Mouse (Mus musculus) thymus, adult 18-20 months (tissue): Measurements from ENCODE around the gene Anks1b.
"Not testable (repeated sequence)": the region's sequence is repeated elsewhere in the genome, so short reads cannot be mapped to it uniquely, and the experiment has no call there.

ENCODE experiments used
- DNase-seq, 2 experiments: peaks; one replicate each; pipeline ENCODE4 v3.0.0; 2022; ENCODE audit warnings: mixed read lengths in 2 of 2

Anks1b gene

DNA sequence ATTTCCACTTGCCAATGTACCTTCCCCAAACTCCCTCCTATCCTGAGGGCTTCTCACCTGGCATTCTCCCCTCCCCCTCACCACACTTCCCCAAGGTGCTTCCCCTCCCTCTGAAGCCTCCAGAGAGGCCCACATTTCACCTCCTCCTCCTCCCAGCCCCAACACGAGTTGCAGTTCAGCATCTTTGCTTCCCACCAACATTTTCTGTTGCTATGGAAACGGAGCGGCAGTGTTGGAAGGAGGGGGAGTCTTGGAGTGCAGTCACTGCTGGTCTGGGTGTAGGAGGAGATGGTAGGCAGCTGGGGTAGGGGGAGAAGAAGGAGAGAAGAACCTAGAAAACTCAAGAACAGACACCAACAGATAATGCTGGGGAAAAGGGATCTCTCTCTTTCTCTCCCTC, 722.8 kb downstream of the Anks1b start:
- no peak for DNase-seq

DNA sequence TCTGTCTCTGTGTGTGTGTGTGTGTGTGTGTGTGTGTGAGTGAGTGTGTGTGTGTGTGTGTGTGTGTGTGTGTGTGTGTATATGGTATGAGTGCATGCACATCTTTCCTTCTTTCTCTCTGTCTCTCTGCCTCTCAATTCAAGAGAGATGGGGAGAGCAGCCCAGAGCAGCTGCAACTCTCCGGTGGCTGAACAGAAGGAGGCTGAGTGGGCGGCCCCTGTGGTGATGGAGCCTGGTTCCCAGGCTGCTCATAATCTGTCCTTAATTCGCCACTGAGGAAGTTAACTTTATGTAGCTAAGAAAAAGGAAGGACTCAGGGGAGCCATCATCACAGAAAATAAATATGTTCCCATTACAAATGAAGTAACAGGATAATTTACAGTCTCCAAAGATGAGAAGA, 723.3 kb downstream of the Anks1b start:
- no peak for DNase-seq

DNA sequence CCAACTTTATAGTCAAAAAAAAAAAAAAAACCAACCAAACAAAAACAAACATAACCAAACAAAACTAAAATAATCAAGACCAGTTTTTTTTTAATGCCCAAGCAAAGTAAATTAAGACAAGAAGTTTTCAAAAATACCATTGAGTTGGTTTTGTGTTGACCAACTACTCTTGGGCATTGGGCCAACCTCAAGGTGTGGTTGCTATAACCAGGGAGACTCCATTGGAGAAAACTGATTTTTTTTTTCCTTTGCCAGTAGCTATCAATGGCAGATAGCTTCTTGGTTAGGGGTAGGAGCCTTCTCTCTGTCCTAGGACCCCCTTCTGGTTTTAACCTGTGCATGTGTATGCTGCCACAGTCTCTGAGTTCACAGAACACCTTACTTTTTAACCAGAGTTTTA, 725.8 kb downstream of the Anks1b start:
- DNase-seq = no peak

DNA sequence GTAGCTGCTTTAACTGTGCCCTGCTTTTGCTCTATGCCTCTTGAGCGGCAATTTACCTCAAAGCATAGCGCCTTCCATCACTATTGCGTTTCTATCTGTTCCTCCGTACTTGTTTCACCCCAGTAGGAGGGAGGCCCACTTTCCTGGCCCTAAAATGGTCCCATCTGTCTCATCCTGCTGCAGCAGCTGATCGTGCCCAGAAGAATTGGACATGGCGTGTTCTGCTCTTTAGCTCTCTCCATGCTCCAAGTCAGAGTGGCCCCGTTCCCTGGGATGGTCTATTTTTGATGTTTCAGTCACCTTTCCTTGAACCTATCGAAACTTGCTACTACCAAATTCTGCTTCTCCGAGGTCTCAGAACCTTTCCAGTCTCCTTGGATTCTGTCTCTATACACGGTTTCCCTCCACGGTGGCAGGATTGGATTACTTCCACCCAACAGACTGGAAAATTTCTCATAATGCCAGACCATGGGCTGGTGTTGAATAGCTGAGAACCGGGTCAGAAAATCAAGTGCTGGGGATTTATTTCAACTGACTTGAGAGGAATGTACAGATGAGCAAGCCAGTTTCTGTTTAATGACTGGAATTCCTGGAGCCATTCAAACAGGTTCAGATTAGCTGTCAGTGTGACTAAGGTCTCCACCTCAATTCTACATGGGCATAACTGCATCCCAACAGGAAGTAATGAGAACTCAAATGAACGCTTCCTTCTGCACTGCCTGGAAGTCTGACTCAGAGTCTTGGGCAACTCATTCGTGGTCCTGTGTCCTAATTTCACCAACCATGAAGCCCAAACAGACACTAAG, 726.6 kb downstream of the Anks1b start:
- no peak for DNase-seq

DNA sequence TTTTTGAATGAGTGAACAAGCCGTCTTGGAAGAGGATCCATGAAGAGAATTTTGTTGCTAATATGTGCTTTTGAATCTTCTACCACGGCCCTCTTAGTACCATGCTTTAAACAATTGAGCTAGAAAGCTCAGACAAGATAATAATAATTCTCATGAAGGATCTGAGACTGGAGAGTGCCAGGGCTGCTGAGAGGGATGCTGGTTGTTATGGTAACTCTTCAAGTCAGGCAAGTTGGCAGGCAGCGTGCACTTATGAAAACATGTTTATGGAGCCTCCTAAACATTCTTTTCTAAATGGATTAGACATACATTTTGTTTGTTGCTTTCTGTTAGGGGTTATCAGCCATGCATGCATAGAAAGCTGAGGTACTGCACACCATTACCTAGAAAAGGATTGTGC, 734.3 kb downstream of the Anks1b start:
- DNase-seq = no peak

DNA sequence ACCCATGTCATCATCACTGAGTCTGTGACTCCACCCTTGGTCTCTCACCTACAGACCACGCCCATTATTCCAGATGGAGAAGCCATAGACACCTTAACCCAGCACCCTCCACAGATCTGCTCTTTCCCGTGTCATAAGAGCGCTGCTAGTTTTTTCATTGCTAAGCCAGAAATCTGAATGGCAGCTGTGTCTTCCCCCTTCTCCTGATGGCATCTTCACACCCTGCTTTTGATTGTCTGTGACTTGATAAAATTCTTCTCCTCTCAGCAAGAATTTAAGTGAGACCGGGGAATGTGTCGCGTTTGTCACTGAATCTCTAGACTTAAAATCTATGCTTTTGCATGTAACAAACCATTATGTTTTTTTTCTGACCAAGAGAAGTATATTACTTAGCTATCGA, 736.1 kb downstream of the Anks1b start:
- DNase-seq = no peak

DNA sequence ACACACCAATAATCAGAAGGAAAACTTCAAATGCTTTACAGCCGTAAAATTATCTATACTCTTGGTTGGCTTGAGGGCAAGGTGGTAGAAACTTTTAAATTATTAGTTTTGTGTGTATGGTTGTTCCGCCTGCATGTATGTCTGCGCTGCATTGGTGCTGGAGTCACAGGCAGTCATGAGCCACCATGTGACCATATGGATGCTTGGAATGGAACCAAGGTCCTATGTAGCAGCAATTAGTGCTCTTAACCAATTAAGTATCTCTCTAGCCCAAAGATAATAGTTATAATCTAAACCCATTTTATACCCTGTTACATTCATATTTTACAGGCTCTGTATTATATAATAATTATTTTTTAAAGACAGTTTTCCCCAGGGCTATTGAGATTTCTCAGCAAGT, 739.7 kb downstream of the Anks1b start:
- no peak for DNase-seq

DNA sequence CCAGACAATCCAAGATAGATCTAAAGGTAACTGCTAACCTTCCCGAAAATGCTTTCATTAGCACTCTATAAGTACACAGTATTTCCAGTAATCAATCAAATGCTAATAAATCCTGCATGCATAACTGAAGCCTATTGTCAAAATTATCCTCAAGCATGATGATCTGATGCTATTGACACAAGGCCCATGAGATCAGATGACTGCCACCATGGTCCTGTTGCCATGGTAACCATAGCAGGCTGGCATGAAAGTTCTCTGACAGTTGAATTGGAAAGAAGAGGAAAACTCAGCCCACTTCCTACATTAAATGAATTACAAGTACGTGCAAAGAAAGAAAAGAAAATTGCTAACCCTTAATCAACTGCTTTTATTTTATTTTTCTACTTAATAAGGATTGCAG, 741.9 kb downstream of the Anks1b start:
- no peak for DNase-seq

DNA sequence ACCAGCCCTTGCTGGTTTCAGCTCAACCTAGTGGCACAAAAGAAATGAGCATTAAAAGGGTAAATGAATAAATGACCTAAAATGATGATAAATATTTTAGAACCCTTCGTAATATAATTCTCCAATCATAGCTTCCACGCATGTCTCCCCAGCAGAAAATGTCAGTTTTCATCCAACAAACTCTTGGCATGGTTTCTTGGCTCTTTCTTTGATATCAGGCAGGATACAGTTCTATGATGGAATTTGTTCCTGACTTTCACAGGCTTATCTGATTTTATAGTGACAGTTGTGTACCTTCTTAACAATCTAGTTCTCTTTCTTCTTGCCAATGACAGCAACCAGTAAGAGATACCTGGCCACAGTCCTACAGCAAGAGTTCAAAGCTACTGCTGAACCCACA, 743.3 kb downstream of the Anks1b start:
- DNase-seq = no peak

DNA sequence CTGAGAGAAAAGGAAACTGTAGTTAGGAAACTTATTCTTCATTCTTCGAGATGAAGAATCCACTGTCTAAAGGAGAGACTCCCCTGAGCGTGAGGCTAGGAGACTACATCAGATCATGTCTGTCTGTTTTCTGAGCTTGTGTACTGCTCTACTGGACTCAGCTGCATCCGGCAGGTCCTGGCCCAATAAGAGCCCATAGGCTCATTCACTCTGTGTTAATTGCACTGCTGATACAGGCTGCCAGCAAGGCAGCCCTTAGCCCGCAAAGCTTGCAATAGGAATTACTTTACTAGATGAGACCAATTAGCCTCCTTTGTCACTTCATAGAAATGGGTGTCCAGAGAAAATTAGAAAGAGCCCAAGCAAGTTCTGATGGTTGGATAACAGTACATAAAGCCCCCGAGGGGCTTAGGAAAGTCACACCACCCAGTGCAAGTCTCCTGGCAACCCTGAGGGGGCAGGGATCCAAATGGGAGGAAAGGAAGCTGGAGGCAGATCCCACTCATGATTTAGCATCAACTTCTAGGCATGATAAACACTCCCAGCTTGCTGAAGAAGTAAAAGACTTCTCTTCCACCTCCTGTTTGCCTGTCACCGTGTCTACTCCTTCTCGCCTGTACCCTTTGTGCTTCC, 744.5 kb downstream of the Anks1b start:
- DNase-seq = no peak

DNA sequence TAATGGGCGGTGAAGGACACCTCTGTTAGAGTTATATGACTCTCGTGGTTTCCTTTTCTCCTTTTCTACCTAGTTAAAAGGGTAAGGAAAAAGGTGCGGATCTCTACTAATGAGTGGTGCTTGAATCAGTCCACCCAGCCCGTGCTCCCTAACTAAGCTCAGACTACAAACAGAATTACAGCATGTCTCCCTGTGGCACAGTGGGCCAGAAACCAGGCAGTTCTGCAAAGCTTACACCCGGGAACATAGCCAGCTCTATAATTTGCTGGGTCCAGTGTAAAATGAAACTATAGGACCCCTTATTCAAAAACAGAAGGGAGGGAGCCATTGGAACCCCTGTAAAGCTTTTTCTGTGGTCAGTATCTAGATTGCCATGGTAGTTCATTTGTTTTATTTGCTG, 754.2 kb downstream of the Anks1b start:
- no peak for DNase-seq

DNA sequence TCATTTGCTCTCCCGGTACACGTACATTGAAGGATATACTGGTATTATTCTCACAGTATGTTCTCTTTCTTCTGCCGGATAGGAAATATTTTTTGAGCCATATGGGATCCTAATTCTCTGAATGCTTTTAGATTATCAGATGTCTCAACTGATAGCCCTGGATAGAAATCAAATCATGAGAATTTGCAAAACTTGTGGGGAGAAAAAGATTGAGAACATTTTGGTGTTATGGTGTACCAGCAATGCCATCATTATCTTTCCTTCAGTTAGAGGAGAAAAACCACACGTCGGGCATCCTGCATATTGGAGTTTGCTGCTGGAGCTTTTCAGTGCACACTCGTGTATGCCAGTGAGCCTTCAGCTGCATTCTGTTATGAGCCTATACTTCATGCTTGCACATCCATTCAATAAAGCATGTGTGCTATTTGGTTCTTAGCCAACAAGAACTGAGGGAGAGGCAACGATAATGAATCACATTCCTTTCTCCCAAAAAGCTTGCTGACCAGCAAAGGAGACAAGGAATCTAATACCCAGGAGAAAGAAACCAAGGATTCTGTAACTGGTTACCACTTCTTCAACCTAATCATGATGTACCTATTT, 756.9 kb downstream of the Anks1b start:
- no peak for DNase-seq

DNA sequence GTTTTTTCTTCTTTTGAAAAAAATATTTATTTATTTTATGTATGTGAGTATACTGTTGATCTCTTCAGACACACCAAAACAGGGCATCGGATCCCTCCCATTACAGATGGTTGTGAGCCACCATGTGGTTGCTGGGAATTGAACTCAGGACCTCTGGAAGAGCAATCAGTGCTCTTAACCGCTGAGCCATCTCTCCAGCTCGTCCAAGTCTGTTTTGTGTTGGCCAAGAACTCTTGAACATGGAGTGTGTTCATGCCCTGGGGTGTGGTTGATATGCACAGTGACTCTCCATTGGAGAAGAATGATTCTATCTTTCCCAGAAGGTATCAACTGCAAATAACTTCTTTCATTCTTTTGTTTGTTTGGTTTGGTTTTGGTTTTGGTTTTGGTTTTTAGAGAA, 757.5 kb downstream of the Anks1b start:
- DNase-seq = not testable (repeated sequence)

DNA sequence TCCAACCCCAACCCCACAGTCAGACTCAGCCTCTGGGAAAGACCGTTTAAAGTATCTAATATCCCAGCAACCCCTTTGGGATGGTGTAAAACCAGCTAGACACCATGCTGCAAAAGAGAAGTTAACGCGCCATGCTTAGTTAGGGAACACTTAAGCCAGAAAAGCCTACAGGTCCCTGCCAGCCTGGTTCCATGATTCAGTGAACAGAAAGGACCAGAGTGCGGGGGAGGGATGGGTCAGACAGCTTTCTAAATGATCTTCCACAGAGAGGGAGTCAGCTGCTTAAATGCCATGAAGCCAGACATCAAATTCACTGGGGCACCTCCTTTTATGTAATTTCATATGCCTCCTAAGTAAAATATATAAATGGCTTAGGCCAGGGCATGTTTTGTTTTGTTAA, 764.0 kb downstream of the Anks1b start:
- DNase-seq = no peak

DNA sequence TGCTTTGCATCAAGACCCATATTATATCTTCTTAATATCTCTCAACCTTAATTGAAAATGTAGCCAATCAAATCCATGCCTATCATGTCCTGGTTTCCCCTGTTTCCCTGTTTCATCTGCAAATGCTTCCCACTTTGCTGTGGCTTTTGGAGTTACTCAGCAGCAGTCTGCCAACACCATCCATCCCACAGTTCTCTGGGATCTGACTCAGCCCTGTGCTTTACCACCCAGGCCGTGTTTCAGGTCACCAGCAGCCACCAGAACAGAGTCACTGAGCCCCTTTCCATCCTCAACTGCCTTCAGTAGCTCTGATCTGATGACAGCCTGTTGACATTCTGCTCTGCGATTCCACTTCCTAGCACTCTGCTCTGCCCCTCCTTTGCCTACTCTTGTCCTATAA, 776.4 kb downstream of the Anks1b start:
- DNase-seq = no peak

DNA sequence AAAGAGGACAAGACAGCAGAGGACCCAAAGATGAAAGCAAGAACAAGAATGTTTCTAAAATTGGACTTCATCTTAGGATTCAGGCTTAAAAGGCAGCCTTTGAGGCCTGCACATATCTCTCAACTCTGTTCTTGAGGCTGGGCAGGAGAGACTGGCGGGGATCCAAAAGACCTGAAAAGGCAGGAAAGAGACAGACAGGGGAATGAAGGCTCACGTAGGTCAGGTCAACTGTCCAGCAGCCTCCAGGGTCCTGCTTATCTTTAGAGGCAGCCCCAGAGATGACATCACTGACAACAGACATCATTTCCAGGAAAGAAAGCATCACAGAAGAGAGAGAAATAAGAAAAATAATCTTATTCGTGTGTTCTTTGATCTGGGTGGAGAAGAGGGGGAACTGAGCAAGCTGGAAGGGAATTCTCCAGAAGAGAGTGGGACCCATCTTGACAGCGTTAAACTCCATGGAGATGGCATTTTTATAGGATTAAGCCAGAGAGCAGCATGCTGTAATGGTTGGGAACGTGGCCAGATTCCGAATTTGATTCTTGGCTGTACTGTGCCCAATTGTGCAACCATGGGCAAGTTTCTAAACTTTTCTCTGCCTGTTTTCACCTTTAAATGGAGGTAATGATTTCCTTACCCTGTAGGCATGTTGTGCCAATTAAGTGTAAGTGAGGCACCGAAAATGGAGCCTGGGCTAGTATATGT, 784.3 kb downstream of the Anks1b start:
- DNase-seq = no peak

DNA sequence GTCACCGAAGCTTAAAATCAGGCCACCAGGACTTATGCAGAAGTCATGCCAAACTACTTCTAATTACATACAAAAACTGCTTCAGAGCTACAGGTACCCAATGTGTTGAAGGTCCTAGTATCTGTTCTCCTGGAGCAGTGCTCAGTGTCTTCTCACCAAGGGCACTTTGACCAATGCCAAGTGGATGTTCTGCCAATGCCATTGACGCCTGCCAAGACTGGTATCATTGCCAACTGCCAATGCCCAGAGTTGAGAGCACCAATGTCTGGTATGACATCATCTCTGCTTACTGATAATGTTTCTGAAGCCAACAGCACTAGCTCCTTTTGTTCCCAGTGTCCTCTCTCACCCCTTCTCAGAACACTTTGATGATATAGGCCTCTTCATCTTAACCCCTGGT, 793.4 kb downstream of the Anks1b start:
- DNase-seq = no peak

DNA sequence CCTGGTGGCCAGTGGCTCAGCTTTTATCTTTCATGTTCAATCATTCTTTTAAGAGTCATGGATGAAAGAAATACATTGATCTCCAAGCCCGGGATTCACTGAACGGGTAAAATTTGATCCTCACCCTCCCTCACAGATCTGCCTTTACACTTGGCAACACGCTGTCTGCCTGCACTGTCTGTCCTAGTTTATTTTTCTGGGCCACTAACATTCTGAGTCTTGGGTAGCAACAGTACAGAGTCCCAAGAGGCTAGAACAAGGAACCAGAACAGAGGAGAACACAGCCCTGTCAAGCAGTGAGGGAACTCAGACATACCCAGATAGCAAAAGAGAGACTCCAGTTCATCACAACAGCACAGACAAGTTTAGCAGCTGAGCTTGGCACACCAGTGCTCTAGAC, 797.0 kb downstream of the Anks1b start:
- DNase-seq = no peak

DNA sequence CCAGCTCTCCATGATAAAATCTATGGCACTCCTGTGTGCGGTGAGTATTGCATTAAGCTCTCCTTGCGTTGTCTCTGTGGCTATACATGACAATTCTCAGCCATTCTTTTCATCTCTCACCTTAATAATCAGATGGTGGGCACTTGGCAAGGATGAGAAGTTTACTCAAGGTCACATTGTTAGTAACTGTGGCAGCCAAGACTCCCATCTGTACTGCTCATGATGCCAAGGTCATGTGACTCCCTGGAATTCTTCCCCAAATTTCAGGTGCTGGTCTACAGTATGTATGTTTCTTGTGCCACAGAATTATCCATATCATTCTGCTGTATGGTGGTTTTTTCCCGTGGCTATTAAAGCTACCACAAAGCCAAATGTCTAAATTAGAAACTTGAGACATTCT, 798.8 kb downstream of the Anks1b start:
- no peak for DNase-seq

DNA sequence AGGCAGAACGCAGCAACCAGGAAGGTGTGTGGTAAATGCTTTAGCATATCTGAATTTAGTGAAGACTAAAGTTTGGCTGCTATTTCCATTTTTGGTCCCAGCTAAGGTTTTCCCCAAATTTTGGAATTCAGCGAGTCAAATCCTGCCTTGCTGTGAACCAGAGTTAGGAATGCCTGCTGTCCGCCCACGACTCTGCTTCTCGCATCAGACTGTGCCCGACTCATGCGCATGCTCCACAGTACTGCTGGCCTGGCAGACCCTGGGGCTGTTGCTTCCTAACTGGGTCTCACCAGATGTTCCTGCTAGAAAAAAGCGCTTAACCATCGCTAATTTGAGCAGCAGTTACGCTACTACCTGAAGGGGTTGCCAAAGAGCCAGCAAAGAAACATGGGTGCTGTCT, 801.1 kb downstream of the Anks1b start:
- DNase-seq = no peak

DNA sequence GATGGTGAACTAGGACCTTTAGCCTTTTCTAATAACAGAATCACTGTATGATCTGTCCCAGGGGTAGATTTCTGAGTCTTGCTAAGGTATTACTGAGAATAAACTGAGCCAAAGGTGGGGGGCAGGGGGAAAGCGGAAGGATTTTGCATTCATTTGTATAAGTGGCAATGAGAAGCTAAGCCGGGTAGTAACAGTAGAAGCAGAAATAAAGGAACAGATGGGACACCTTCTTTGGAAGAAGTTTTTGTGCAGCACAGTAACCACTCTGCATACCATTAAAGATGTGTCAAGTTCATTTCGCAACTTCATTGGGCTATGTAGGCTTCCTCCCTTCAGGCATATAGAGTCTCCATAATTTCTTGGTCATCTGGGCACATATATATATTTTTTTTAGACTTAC, 804.1 kb downstream of the Anks1b start:
- no peak for DNase-seq

DNA sequence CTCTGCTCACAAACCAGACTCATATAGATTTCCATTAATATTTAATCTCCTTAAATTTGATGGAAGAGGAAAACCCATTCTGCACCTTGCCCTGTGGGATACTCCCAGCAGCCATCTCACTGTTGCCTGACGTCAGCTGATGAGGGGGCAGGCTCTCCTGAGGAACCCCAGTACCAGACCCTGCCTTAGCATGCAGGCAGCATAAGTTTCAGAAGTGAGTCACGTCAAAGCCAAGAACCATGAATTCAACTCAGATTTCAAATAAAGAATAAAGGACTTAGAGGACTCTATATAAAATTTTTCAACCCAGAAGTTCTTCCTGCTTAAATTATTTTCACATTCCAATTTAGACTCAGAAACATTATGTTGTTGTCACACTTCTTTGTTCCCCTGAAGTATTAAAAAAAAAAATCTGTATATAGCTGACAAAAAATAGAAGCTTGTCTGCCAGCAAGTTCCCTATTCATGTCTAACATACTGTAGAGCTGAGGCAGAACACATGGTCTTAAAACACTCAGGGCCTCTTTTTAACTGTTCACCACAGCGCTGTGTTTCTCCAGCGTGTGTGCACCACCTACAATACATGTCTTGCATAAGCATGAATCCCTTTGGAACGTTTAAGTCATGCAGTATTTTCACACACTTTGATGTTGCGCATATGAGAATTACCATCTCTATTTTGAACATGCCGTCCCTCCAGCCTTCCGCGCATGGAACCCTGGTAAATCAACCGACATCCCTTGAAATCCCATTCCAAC, 806.6 kb downstream of the Anks1b start:
- no peak for DNase-seq

DNA sequence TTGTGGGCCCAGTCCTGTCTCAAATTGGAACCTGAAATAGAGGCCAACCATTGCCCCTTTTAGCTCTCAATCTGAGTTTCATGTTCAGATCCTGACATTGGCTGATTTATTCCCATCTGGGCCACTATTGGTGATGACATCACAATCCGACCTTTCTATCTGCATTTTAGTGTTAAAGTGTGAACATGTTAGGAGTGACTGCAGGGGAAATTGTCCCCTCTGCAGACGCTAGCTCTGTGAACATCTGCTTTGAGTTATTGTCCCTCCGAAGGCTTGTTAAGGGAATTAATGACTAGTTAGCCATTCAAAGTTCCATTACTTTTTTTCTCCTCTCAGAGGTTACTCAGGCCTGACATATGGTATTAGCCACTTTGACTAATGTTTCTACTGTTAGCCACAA, 810.5 kb downstream of the Anks1b start:
- DNase-seq = no peak
